Mouse (Mus musculus): Measurements from ENCODE around the gene Insl3. TPM values are rescaled to one million over a fixed set of nuclear protein-coding genes. Genes with fewer than 3 reads are reported as not detected.
A peak's percentile ranks its signal among the peaks of the same experiment; 100 is the strongest.

Insl3 gene
- polyA plus RNA-seq, 1 experiment from 2014 or later, result 1.7 TPM

DNA sequence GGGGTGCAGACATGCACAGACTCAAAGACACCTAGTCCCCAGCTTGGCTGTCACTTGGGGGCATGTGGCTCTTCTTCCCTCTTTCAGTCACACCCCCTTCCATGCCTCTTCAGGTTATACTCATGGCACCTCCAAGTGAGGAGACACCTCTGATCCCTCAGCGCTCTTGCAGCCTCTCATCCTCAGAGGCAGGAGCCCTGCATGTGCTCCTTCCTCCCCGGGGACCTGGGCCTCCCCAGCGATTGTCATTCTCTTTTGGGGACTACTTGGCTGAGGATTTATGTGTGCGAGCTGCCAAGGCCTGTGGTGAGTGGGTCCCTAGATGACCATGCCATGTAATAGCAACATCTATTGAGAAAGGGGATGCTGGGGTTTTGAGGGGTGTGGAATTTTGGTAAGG, 10.8 kb upstream of the Insl3 start:
- 69% methylated on average over 4 of the region's 4 CpGs for WGBS
- H3K27ac ChIP-seq, result no peak overlapping the region
- H3K4me1 ChIP-seq (replicated peaks), result peaks cover 40% of the 10 kb centered on the region
- H3K4me2 ChIP-seq, result no peak overlapping the region
- H3K36me3 ChIP-seq, result no peaks in the 10 kb centered on the region
- H3K27me3 ChIP-seq, result peaks cover 52% of the 10 kb centered on the region
- H3K4me3 ChIP-seq, result no peak overlapping the region
- no peaks in the 10 kb centered on the region for H3K9me3 ChIP-seq (replicated peaks)
- H3K9ac ChIP-seq, result no peak overlapping the region
- ATAC-seq (replicated peaks; ENCODE audit: insufficient number of reproducible peaks, insufficient read depth, low FRiP score, low read depth), result no peak

DNA sequence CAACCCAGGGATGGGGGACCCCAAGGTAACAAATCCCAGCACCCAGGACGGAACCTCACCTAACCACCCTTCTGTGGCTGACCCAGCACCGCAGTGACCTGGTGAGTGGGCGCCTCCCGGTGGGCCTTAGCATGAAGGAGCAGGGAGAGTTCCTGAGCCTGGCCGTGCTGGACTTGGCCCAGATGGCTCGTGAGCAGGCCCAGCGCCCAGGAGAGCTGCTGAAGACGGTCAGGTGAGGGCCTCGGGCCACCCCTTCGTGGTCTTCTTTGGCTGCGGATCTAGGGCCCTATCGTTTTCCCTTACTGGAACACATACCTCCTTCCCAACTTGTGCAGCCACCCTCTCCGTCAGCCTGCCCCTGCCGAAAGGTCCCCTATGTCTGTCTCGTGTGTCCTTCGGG, 9.9 kb upstream of the Insl3 start:
- Histone ChIP-seq H3K9ac (peak overlapping the region; percentile 18), H3K27ac (no peak overlapping the region), H3K27me3 (peaks cover 61% of the 10 kb centered on the region), H3K36me3 (no peaks in the 10 kb centered on the region), H3K4me1 (replicated peaks) (peaks cover 40% of the 10 kb centered on the region), H3K4me2 (peak overlapping the region; percentile 77), H3K4me3 (peak overlapping the region; percentile 45), H3K9me3 (replicated peaks) (no peaks in the 10 kb centered on the region)
- WGBS, result 35% methylated on average over 16 of the region's 16 CpGs
- no peak for ATAC-seq (replicated peaks; ENCODE audit: insufficient number of reproducible peaks, insufficient read depth, low FRiP score, low read depth)

DNA sequence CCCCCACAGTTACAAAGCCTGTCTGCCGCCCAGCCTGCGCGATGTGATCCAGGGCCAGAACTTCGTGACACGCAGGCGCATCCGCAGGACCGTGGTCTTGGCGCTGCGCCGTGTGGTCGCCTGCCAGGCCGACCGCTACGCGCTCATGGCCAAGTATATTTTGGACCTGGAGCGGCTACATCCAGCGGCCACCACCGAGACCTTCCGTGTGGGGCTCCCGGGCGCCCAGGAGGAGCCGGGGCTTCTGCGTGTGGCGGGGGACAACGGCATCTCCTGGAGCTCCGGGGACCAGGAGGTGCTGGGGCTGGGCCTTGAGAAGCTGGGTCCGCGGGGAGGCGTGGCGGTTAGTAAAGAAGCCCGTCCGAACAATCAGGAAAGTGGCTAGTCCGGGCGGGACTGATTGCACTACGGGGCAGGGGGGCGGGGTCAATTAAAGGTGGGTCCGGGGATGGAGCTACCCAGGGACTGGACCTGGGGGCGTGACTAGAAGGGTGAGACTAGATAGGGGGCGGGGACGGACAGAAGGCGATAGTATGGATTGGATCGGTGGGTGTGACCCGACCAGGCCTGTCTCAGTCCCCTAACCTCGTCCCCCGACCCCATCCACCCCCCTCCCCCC, 9.4 kb upstream of the Insl3 start:
- no peaks in the 10 kb centered on the region for H3K36me3 ChIP-seq
- peak overlapping the region; percentile 45 for H3K4me3 ChIP-seq
- H3K4me2 ChIP-seq, result peak overlapping the region; percentile 77
- ATAC-seq (replicated peaks; ENCODE audit: insufficient number of reproducible peaks, insufficient read depth, low FRiP score, low read depth), result no peak
- no peak overlapping the region; the same call in 1 of the 2 replicates for H3K27ac ChIP-seq
- no peaks in the 10 kb centered on the region for H3K9me3 ChIP-seq (replicated peaks)
- H3K27me3 ChIP-seq, result peaks cover 66% of the 10 kb centered on the region
- peak overlapping the region; percentile 18 for H3K9ac ChIP-seq
- H3K4me1 ChIP-seq (replicated peaks), result peaks cover 42% of the 10 kb centered on the region
- WGBS, result 13% methylated on average over 46 of the region's 46 CpGs

DNA sequence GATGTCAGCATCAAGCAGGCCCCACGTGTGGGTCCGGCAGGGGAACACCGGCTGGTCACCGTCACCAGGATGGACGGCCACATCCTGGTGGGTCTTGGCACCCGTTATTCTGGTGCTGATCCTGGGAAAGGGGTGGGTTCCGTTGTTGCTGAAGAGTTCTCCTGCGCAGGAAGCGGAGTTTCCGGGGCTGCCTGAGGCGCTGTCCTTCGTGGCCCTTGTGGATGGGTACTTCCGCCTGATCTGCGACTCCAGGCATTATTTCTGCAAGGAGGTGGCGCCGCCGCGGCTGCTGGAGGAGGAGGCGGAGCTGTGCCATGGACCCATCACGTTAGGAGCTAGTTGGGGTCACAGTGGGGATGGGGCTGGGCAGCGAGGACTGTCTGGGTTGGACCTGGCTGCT, 8.5 kb upstream of the Insl3 start:
- ATAC-seq (replicated peaks; ENCODE audit: insufficient number of reproducible peaks, insufficient read depth, low FRiP score, low read depth), result no peak
- 27% methylated on average over 21 of the region's 21 CpGs for WGBS
- Histone ChIP-seq H3K36me3 (no peaks in the 10 kb centered on the region), H3K9me3 (replicated peaks) (no peaks in the 10 kb centered on the region), H3K4me1 (replicated peaks) (peaks cover 42% of the 10 kb centered on the region), H3K4me2 (no peak overlapping the region), H3K27ac (no peak overlapping the region), H3K27me3 (peaks cover 74% of the 10 kb centered on the region), H3K9ac (no peak overlapping the region), H3K4me3 (no peak overlapping the region)

DNA sequence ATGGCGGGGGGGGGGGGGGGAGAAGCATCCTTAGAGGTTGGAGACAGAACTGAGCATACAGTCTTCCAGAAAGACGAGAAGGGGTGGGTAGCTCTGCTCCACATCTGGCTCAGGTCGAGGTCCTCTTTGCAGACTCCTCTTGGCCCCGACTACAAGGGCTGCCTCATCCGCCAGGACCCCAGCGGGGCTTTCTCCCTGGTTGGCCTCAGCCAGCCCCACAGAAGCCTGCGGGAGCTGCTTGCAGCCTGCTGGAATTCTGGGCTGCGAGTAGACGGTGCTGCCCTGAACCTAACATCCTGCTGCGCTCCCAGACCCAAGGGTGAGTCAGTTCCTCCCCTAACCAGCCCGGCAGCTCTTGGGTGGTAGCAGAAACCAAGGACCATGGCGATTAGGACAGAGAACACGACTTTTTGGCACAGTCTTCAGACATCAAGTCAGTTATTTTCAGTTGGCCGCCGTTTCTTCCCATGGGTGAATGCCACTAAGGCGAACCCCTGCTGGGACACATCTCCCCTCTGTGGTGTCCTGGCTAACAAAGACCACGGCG, 7.6 kb upstream of the Insl3 start:
- H3K4me3 ChIP-seq, result no peak overlapping the region
- no peak overlapping the region for H3K9ac ChIP-seq
- H3K4me1 ChIP-seq (replicated peaks), result peaks cover 45% of the 10 kb centered on the region
- H3K27ac ChIP-seq, result no peak overlapping the region
- no peaks in the 10 kb centered on the region for H3K36me3 ChIP-seq
- 19% methylated on average over 17 of the region's 18 CpGs for WGBS
- H3K4me2 ChIP-seq, result no peak overlapping the region
- no peaks in the 10 kb centered on the region for H3K9me3 ChIP-seq (replicated peaks)
- peaks cover 84% of the 10 kb centered on the region for H3K27me3 ChIP-seq
- no peak for ATAC-seq (replicated peaks; ENCODE audit: insufficient number of reproducible peaks, insufficient read depth, low FRiP score, low read depth)

DNA sequence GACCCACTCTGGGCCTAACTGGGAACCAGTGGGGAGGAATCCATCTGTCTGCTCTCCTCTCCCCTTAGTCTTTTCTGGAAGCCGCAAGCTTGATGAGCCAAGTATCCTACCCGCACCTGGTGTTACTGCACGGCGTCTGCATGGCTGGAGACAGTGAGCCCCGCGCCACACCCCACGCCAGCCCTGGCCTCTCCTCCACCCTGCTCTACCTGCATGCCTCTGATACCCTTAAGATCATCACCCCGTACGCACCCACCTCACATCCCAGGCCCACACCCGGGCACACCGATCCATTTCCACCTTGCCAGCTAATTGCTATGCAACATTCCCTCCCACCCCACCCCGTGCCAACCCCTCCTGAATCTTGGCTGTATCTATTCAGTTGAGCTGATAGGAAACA, 6.2 kb upstream of the Insl3 start:
- 84% methylated on average over 12 of the region's 12 CpGs for WGBS
- peaks cover 98% of the 10 kb centered on the region for H3K27me3 ChIP-seq
- no peak for ATAC-seq (replicated peaks; ENCODE audit: insufficient number of reproducible peaks, insufficient read depth, low FRiP score, low read depth)
- H3K4me1 ChIP-seq (replicated peaks), result peaks cover 57% of the 10 kb centered on the region
- H3K9me3 ChIP-seq (replicated peaks), result no peaks in the 10 kb centered on the region
- no peak overlapping the region for H3K4me2 ChIP-seq
- H3K9ac ChIP-seq, result no peak overlapping the region
- H3K27ac ChIP-seq, result no peak overlapping the region
- no peak overlapping the region for H3K4me3 ChIP-seq
- no peaks in the 10 kb centered on the region for H3K36me3 ChIP-seq

DNA sequence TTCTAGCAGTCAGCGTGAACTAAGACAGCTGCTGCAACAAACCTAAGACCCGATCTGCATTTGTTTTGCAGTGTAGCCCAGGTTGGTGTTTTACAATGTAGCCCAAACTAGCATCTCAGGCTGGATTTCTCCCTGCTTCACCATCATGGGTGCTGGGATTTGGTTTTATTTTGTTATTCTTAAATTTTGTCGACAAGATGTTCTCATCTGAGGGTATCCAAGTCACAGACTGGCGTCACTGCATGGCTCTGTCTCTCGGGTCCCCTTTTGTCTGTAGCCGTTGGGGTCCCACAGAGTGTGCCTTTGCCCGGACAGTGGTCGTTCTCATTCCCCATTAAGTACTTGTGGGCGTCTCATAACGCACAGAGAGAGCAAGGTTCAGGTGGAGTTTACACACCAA, 4.3 kb upstream of the Insl3 start:
- Histone ChIP-seq H3K9me3 (replicated peaks) (no peaks in the 10 kb centered on the region), H3K9ac (no peak overlapping the region), H3K27me3 (peaks cover 99% of the 10 kb centered on the region), H3K27ac (no peak overlapping the region), H3K4me1 (replicated peaks) (peaks cover 49% of the 10 kb centered on the region), H3K36me3 (no peaks in the 10 kb centered on the region), H3K4me3 (no peak overlapping the region), H3K4me2 (no peak overlapping the region)
- ATAC-seq (replicated peaks; ENCODE audit: insufficient number of reproducible peaks, insufficient read depth, low FRiP score, low read depth), result no peak
- whole genome bisulfite sequencing, result 41% methylated on average over 10 of the region's 10 CpGs

DNA sequence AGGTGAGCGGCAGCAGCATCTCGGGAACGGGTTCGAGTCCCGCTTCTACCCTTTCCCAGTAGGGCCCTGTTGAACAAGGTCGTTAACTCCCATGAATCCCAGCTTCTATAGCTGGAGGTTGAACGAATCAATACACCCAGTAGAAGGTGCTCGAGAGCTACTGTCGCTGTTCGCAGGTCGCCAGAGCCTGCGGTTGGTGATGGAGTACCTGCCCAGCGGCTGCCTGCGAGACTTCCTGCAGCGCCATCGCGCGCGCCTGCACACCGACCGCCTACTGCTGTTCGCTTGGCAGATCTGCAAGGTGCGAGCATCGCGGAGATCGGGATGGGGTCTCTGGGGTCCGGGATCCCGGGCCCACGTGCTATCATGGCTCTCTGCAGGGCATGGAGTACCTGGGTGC, 3.4 kb upstream of the Insl3 start:
- Histone ChIP-seq H3K9me3 (replicated peaks) (no peaks in the 10 kb centered on the region), H3K27me3 (peaks cover 100% of the 10 kb centered on the region), H3K27ac (no peak overlapping the region), H3K4me1 (replicated peaks) (peaks cover 41% of the 10 kb centered on the region), H3K9ac (no peak overlapping the region), H3K36me3 (no peaks in the 10 kb centered on the region), H3K4me3 (peak overlapping the region; percentile 31), H3K4me2 (peak overlapping the region; percentile 56)
- 19% methylated on average over 29 of the region's 29 CpGs for WGBS
- ATAC-seq (replicated peaks; ENCODE audit: insufficient number of reproducible peaks, insufficient read depth, low FRiP score, low read depth), result no peak

DNA sequence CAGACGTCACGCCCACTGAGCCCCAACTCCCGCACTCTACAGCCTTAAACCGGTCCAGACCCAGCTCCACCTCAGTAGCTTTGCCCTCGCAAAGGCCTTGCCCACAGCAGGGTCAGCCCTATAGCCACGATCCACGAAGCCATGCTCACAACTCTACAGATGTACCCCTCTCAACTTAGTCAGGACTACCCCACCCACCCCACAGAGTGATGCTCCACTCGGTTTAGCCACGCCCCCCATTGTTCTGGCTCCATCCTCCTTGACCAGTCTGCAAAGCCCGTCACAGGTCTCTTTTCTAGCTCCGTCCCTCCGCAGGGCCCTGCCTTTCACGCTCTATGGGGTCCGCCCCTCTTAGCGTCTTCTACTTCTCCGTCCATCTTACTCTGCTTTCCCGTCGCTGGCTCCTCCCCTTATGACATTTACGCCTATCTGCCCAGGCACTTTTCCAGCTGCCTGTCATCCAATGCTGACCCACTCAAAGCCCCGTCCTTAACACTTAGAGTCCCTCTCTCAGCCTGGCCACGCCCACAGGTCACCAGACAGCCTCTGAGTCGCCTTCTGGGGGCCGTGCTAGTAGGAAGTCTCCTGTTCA, 2.8 kb upstream of the Insl3 start:
- Histone ChIP-seq H3K27me3 (peaks cover 100% of the 10 kb centered on the region), H3K9ac (no peak overlapping the region), H3K36me3 (no peaks in the 10 kb centered on the region), H3K9me3 (replicated peaks) (no peaks in the 10 kb centered on the region), H3K4me1 (replicated peaks) (peaks cover 37% of the 10 kb centered on the region), H3K27ac (no peak overlapping the region), H3K4me2 (peak overlapping the region; percentile 56), H3K4me3 (peak overlapping the region; percentile 31)
- 5% methylated on average over 23 of the region's 23 CpGs for WGBS
- peak; percentile 59 for ATAC-seq (replicated peaks; ENCODE audit: insufficient number of reproducible peaks, insufficient read depth, low FRiP score, low read depth)

DNA sequence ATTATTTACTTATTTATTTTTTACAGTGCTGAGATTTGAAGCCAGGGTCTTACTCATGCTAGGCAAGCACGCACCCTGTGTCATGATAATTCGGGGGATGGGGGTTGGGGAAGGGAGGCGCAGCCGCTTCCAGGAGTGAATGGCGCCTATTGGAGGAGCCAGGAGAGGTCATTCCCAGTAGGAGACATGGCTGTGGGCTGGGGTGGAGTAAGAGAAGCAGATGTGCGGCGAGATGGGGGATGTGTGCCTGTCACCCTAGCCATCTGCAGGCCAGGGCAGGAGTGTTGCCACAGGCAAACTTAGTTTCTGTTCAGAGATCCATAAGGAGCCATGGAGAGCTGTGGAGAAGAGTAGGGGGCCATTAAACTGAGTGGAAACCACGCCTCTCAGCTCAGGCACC, 1.4 kb upstream of the Insl3 start:
- Histone ChIP-seq H3K4me2 (no peak overlapping the region), H3K27me3 (peaks cover 100% of the 10 kb centered on the region), H3K27ac (no peak overlapping the region), H3K4me1 (replicated peaks) (peaks cover 30% of the 10 kb centered on the region), H3K4me3 (no peak overlapping the region), H3K9ac (no peak overlapping the region), H3K36me3 (no peaks in the 10 kb centered on the region), H3K9me3 (replicated peaks) (no peaks in the 10 kb centered on the region)
- WGBS, result 21% methylated on average over 8 of the region's 8 CpGs
- no peak for ATAC-seq (replicated peaks; ENCODE audit: insufficient number of reproducible peaks, insufficient read depth, low FRiP score, low read depth)

DNA sequence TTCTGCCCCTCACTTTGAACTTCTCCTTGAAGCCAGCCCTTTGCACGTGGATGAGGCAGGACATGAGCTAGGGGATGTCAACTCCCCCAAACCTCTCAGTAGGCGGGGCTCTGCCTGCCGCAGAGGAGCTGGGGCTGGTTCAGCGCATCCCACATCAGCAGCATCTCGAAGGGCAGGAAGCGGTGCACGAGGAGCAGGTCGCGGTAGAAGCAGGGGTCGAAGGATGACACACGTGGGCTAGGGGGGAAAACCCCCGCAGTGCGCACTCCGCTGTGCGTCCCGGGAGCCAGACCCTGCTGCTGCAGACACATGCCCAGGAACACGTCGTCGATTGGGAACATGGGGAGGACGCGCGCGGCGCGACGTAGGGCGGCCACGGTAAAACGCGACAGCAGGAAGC, 3.5 kb downstream of the Insl3 start:
- H3K36me3 ChIP-seq, result no peaks in the 10 kb centered on the region
- peak overlapping the region; percentile 16; the same call in 1 of the 2 replicates for H3K4me3 ChIP-seq
- H3K27ac ChIP-seq, result no peak overlapping the region
- no peak for ATAC-seq (replicated peaks; ENCODE audit: insufficient number of reproducible peaks, insufficient read depth, low FRiP score, low read depth)
- peak overlapping the region; percentile 46 for H3K4me2 ChIP-seq
- H3K9ac ChIP-seq, result no peak overlapping the region
- WGBS, result 5% methylated on average over 30 of the region's 30 CpGs
- peaks cover 91% of the 10 kb centered on the region for H3K27me3 ChIP-seq
- H3K9me3 ChIP-seq (replicated peaks), result no peaks in the 10 kb centered on the region
- peaks cover 19% of the 10 kb centered on the region for H3K4me1 ChIP-seq (replicated peaks)
